Mouse (Mus musculus): ENCODE data around the gene C1ra.

DNA sequence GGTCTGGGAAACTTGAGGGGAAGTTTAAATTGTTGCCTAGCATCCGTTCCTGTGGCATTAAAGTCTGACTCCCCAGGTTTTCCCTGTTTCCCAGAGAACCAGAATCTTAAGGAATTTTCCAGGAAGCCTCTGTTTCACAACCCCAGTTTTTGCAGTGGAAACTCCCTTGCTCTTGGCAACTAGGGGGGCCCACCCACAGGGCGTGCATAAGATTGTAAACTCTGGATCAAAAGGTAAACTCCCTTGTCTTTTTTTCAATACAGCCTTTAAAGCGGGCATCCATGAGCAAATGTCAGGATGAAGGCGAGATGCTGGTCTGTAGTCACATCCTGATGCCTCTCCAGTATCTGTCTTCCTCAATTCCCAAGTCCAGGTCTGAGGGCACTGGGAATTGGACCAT, 10.7 kb upstream of the C1ra start:
- no peak for TF ChIP-seq CTCF (IDR thresholded peaks at IDR 0.05; ENCODE audit: low read depth, low read length)
- TF ChIP-seq POLR2AphosphoS5 (IDR thresholded peaks at IDR 0.05; ENCODE audit: insufficient replicate concordance, low read depth, low read length): no peak
- no peak for TF ChIP-seq TAL1 (conservative IDR thresholded peaks at IDR 0.05; ENCODE audit: low read depth, low read length)
- TF ChIP-seq GATA1 (IDR thresholded peaks at IDR 0.05; ENCODE audit: borderline replicate concordance, low read length): no peak
